Mouse (Mus musculus) heart, embryonic 16.5 days (tissue): ENCODE measurements around the gene Evx2. TPM values are rescaled to one million over a fixed set of nuclear protein-coding genes. Genes with fewer than 3 reads are reported as not detected.
A peak's percentile ranks its signal among the peaks of the same experiment; 100 is the strongest.

Source experiments
- ATAC-seq: fragments of 200-750 bp; cut with Nextera tagmentation; replicated peaks from 2 replicates; pipeline ENCODE4 v1.8.0; 2017; ENCODE audit warnings: moderate number of reproducible peaks; ENCODE audit not compliant: insufficient read depth, low FRiP score; ENCODE audit errors: extremely low read depth
- H3K27ac ChIP-seq: fragments of 300-500 bp; sonication (generic); 2 replicates; pipeline ENCODE4 v1.5.1; 2014; ENCODE audit warnings: mild to moderate bottlenecking, low read length, control low read depth, moderate library complexity
- H3K27me3 ChIP-seq: fragments of 300-500 bp; sonication (generic); 2 replicates; pipeline ENCODE4 v1.6.1; 2014; ENCODE audit warnings: low read length, mixed read lengths; ENCODE audit not compliant: control insufficient read depth, insufficient read depth
- H3K36me3 ChIP-seq: fragments of 300-500 bp; sonication (generic); 2 replicates; pipeline ENCODE4 v1.6.1; 2014; ENCODE audit not compliant: control insufficient read depth, insufficient read depth
- H3K4me1 ChIP-seq: fragments of 300-500 bp; sonication (generic); 2 replicates; pipeline ENCODE4 v1.6.1; 2014; ENCODE audit warnings: low read length, mixed read lengths; ENCODE audit not compliant: control insufficient read depth, insufficient read depth
- H3K4me2 ChIP-seq: fragments of 300-500 bp; sonication (generic); 2 replicates; pipeline ENCODE4 v1.6.1; 2014; ENCODE audit warnings: low read depth, mild to moderate bottlenecking, control low read depth, low read length
- H3K4me3 ChIP-seq: fragments of 300-500 bp; sonication (generic); 2 replicates; pipeline ENCODE4 v1.5.1; 2014; ENCODE audit warnings: mild to moderate bottlenecking, control low read depth, low read length
- H3K9ac ChIP-seq: fragments of 300-500 bp; sonication (generic); 2 replicates; pipeline ENCODE4 v1.6.1; 2014; ENCODE audit warnings: low read length, control low read depth
- H3K9me3 ChIP-seq: fragments of 300-500 bp; sonication (generic); replicated peaks from 2 replicates; pipeline ENCODE4 v1.6.1; 2016; ENCODE audit warnings: low read length; ENCODE audit not compliant: control insufficient read depth
- WGBS: fragments of 180-500 bp; shearing (Covaris S2); extraction: QIAGEN DNeasy Blood & Tissue Kit; methylation state at CpG from one replicate; pipeline ENCODE4 v1.1.7; 2014; 5-methylcytosine and 5-hydroxymethylcytosine counted together
- polyA plus RNA-seq: library from polyadenylated mRNA; unstranded; fragments of >200 nt; fragmentation: Nextera tagmentation; extraction: Ambion mirVana; gene quantifications from 2 replicates; pipeline ENCODE4 v1.2.1, GENCODE M21; 2015

Evx2 gene
- polyA plus RNA-seq, 1 experiment from 2014 or later = not detected

DNA sequence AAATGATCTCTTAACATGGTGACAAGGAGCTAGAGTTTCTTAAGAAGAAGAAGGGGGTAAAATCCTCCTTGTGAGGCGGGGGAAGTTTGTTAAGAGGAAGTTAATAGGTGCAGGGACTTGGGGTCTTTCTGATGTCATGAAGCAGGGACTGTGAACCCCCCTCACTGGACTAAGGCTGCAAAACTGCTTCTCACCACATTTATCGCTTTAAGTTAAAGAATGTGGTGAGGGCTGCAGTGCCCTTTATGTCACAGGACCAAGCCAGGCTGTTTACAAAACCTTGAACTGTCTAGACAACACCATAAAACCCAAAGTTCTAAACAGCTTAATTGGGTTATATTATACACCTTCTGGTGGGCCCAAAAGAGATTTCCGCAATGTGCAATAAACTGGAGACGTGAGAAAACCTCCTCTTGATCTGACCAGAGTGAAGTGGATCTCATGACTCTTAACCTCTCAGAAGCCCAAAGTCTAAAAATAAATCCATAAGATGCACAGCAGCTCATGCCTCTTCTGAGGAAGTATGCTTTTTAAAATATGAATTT lies 25.8 kb upstream of the Evx2 start:
- 13% methylated on average over 4 of the region's 4 CpGs for WGBS
- H3K4me1 ChIP-seq = no peaks in the 10 kb centered on the region
- peaks cover 89% of the 10 kb centered on the region for H3K27me3 ChIP-seq
- no peaks in the 10 kb centered on the region for H3K36me3 ChIP-seq
- H3K9ac ChIP-seq = no peak overlapping the region
- H3K4me2 ChIP-seq = no peak overlapping the region
- no peaks in the 10 kb centered on the region for H3K9me3 ChIP-seq
- ATAC-seq = no peak
- no peak overlapping the region for H3K27ac ChIP-seq
- no peak overlapping the region for H3K4me3 ChIP-seq

DNA sequence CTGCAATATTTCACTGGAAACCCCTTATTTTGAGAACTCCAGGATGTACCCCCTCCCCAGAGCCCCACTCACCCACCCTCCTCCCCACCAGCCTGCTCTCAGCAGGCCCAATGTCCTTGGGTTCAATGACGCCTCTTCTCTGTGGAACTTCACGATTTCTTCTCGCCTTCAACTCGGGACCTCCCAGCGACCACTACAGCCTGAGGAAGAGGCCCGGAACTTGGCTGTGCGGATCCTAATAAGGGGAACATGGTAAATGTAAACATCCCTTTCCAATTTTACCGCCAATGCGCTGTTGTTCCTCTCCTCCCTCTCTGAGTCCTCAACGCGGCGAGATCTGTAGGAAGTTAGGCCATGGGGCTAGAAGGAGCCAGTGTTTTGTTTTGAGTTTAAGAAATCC lies 24.7 kb upstream of the Evx2 start:
- 3% methylated on average over 12 of the region's 12 CpGs for WGBS
- no peak for ATAC-seq

GRCm38 (mm10) chr2:74683471-74683951 lies 24.2 kb upstream of the Evx2 start:
- H3K9ac ChIP-seq = no peak overlapping the region
- H3K36me3 ChIP-seq = no peaks in the 10 kb centered on the region
- H3K4me2 ChIP-seq = no peak overlapping the region
- ATAC-seq = no peak
- H3K4me3 ChIP-seq = no peak overlapping the region
- 2% methylated on average over 18 of the region's 18 CpGs for WGBS
- H3K9me3 ChIP-seq = no peaks in the 10 kb centered on the region
- H3K27ac ChIP-seq = no peak overlapping the region
- peaks cover 91% of the 10 kb centered on the region for H3K27me3 ChIP-seq
- H3K4me1 ChIP-seq = no peaks in the 10 kb centered on the region

More for the DNA sequence above, 24.7 kb upstream of the Evx2 start:
- Histone ChIP-seq H3K27me3 (peaks cover 89% of the 10 kb centered on the region), H3K9ac (no peak overlapping the region), H3K27ac (no peak overlapping the region), H3K4me3 (no peak overlapping the region), H3K4me1 (no peaks in the 10 kb centered on the region), H3K4me2 (no peak overlapping the region), H3K36me3 (no peaks in the 10 kb centered on the region), H3K9me3 (no peaks in the 10 kb centered on the region)

DNA sequence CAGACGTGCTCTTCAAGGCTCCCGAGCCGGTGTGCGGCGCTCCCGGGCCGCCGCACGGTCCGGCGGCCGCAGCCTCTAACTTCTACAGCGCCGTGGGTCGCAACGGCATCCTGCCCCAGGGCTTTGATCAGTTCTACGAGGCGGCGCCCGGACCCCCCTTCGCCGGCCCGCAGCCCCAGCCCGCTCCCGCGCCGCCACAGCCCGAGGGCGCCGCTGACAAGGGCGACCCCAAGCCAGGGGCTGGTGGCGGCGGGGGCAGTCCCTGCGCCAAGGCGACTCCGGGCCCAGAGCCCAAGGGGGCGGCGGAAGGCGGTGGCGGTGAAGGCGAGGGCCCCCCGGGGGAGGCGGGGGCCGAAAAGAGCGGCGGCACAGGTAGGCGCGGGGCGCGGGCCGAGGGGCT lies 23.4 kb upstream of the Evx2 start:
- WGBS = 2% methylated on average over 38 of the region's 51 CpGs
- H3K4me3 ChIP-seq = peak overlapping the region; percentile 30
- peak overlapping the region; percentile 25 for H3K4me2 ChIP-seq
- H3K27me3 ChIP-seq = peaks cover 93% of the 10 kb centered on the region
- H3K9me3 ChIP-seq = no peaks in the 10 kb centered on the region
- no peak for ATAC-seq
- no peak overlapping the region for H3K9ac ChIP-seq
- H3K27ac ChIP-seq = no peak overlapping the region
- H3K4me1 ChIP-seq = no peaks in the 10 kb centered on the region
- no peaks in the 10 kb centered on the region for H3K36me3 ChIP-seq

DNA sequence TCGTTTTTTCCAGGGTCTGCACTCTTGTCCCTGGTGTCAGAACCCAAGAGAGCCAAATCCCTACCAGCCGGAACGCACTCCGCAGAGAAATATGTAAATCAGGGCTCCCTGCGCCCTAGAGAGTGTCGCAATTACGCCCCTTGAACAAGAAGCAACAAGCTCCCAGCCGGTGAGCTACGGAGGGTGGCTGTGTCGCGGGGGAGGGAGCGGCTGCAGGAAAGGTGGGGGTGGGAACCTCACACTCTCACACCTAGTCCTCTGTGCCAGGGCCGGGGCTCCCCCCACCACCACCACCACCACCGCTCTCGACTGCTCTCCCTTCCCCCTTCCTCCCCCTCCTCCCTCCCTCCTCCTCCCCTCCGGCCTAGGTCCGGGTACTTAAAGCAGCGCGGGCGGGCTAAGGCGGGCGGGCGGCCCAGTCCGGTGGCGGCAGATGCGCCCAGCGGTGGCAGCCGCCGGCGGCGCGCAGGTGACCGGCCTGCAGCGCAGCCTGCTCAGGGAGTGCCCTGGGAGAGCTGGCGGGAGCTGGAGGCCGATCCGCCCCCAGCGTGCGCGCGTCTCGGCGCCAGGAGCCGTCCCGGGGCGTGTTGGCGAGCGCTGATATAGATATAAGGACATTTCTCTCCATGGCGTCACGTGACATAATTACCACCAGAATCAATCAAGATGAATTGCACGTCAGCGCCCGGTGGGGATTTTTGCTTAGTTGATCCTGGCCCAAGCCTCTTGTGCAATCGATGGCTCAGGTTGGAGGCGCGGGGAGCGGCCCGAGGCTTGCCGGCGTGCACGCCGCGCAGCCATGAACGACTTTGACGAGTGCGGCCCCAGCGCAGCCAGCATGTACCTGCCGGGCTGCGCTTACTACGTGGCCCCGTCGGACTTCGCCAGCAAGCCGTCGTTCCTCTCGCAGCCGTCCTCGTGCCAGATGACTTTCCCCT lies 22.5 kb upstream of the Evx2 start:
- Histone ChIP-seq H3K27me3 (peaks cover 93% of the 10 kb centered on the region), H3K36me3 (no peaks in the 10 kb centered on the region), H3K9me3 (no peaks in the 10 kb centered on the region), H3K27ac (no peak overlapping the region), H3K9ac (no peak overlapping the region), H3K4me1 (no peaks in the 10 kb centered on the region), H3K4me2 (peak overlapping the region; percentile 25), H3K4me3 (peak overlapping the region; percentile 30)
- no peak for ATAC-seq
- under 1% methylated on average over 69 of the region's 78 CpGs for WGBS

DNA sequence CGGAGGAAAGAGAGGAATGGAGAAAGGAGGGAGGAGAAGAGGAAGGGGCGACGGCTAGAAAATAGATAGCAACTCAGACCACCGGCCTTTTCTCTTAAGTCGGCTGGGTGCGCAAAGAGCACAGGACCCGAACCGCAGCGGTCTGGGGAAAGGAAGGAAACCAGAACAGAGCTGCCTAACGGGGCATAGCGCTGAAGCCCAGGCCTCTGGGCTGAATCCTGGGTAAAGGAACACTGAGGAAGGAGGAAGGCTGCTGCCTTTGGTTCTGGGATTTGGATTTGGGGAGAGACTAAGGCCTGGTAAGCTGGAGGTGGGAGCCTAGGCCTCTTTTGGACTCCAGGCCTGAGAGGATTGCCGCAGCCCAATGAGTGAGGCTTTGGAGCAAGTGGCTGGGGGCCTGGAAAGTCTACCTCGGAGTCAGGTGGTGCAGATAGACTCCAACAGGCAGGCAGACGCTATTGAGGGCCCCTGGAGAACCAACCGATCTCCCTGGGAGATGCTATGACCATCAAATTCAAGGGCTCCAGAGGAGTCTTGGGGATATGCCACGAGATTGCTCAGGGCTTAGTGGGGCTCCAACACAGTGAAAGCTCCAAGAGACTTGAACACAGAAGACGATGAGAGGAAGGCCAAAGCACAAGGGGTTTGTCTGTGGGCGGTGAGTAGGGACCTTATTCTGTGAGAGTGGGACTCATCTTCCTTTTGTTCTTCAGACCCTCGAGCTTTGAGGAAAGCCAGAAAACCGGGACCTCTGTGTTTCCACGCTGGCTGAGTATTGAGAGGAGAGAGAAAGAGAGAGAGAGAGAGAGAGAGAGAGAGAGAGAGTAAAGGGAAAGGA lies 21.4 kb upstream of the Evx2 start:
- ATAC-seq = no peak
- no peak overlapping the region for H3K4me2 ChIP-seq
- WGBS = 2% methylated on average over 21 of the region's 21 CpGs
- H3K4me1 ChIP-seq = no peaks in the 10 kb centered on the region
- no peaks in the 10 kb centered on the region for H3K36me3 ChIP-seq
- H3K9ac ChIP-seq = no peak overlapping the region
- H3K4me3 ChIP-seq = no peak overlapping the region
- H3K9me3 ChIP-seq = no peaks in the 10 kb centered on the region
- peaks cover 98% of the 10 kb centered on the region for H3K27me3 ChIP-seq
- H3K27ac ChIP-seq = no peak overlapping the region

GRCm38 (mm10) chr2:74679980-74680379 lies 20.6 kb upstream of the Evx2 start:
- no peaks in the 10 kb centered on the region for H3K4me1 ChIP-seq
- H3K9me3 ChIP-seq = no peaks in the 10 kb centered on the region
- H3K36me3 ChIP-seq = no peaks in the 10 kb centered on the region
- WGBS = 2% methylated on average over 23 of the region's 23 CpGs
- no peak overlapping the region for H3K4me3 ChIP-seq
- no peak overlapping the region for H3K27ac ChIP-seq
- H3K4me2 ChIP-seq = no peak overlapping the region
- peaks cover 99% of the 10 kb centered on the region for H3K27me3 ChIP-seq
- ATAC-seq = no peak
- H3K9ac ChIP-seq = no peak overlapping the region

- Histone ChIP-seq H3K27me3 (peaks cover 99% of the 10 kb centered on the region), H3K27ac (no peak overlapping the region), H3K9me3 (no peaks in the 10 kb centered on the region), H3K36me3 (no peaks in the 10 kb centered on the region), H3K4me3 (no peak overlapping the region), H3K4me1 (no peaks in the 10 kb centered on the region), H3K9ac (no peak overlapping the region), H3K4me2 (no peak overlapping the region)
- WGBS = under 1% methylated on average over 26 of the region's 26 CpGs
- ATAC-seq = no peak
These were observed 20.2 kb upstream of the Evx2 start for GRCm38 (mm10) chr2:74679596-74679971.
